Mouse (Mus musculus): ENCODE results near the gene Hoxc8. TPM values are rescaled to one million over a fixed set of nuclear protein-coding genes. Genes with fewer than 3 reads are reported as not detected.

Hoxc8 gene
- polyA plus RNA-seq, 1 experiment from 2014 or later = not detected

DNA sequence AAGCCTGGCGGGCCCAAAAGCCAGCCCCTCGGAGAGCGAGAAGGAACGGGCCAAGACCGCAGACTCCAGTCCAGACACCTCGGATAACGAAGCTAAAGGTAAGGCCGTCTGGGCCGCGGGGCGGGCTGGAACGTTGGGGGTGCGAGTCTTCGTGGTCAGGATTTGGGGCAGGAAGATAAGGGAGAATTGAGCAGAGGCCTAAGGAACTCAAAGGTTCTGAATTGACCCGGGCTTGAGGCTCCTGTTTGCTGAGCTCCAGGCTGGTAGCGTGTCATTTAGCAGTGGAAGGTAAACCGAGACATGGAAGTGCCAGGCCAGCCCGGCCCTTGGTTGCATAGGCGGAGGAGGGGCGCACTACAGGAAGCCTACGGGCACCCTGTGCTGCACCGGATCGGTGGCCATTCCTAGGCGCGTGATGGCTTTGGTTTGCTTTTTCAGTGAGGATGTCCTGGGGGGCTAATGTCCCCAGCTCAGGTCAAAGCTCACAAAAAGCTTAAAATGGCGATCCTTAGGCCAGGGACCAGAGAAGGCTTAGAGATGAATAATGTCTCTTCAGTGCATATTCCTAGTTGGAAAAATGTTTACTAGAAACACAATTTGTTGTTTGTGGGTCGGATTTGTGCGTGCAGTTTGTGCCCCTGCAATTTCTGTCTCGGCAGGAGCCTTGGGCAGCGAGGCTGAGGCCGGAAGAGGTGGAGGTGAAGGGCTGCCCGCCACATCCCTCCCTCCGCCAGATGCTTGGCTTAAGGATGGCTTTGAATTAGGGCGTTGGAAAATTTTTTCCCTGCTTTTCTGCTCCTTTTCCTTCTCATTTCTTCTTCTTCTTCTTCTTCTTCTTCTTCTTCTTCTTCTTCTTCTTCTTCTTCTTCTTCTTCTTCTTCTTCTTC lies 22.7 kb upstream of the Hoxc8 start:
- peak; percentile 49 for DNase-seq (ENCODE audit: low spot score)
- WGBS = 2% methylated on average over 34 of the region's 34 CpGs
- Histone ChIP-seq H3K36me3 (replicated peaks) (no peaks in the 10 kb centered on the region), H3K27me3 (replicated peaks; ENCODE audit: low read depth, poor library complexity, severe bottlenecking) (peaks cover 100% of the 10 kb centered on the region), H3K4me3 (no peak overlapping the region), H3K4me1 (peaks cover 7% of the 10 kb centered on the region; the same call in 1 of the 2 replicates), H3K27ac (replicated peaks) (no peak overlapping the region), H3K9me3 (no peaks in the 10 kb centered on the region)

DNA sequence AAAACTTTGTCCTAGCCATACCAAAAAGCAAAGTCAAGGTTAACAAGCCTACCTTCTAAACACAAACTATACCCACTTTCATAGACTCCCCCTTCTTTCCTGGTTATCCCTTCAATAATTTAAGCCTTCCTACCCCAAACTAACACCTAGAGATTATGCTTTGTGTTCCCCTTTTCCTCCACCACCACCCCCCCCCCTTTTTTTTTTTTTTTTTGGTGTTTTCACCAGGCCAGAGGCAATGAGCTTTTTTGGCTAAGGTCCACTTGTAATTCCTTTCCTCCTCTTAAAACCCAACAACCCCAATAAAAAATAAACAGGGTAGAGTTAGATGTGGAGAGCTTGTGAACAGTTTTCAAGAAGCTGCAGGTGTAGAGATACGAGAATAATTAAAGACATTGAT lies 21.1 kb upstream of the Hoxc8 start:
- Histone ChIP-seq H3K4me3 (no peak overlapping the region), H3K27ac (replicated peaks) (no peak overlapping the region), H3K36me3 (replicated peaks) (no peaks in the 10 kb centered on the region), H3K4me1 (peaks cover 7% of the 10 kb centered on the region; the same call in 1 of the 2 replicates), H3K9me3 (no peaks in the 10 kb centered on the region), H3K27me3 (replicated peaks; ENCODE audit: low read depth, poor library complexity, severe bottlenecking) (peaks cover 100% of the 10 kb centered on the region)
- DNase-seq (ENCODE audit: low spot score) = no peak
- WGBS = 22% methylated on average over 1 of the region's 1 CpGs

DNA sequence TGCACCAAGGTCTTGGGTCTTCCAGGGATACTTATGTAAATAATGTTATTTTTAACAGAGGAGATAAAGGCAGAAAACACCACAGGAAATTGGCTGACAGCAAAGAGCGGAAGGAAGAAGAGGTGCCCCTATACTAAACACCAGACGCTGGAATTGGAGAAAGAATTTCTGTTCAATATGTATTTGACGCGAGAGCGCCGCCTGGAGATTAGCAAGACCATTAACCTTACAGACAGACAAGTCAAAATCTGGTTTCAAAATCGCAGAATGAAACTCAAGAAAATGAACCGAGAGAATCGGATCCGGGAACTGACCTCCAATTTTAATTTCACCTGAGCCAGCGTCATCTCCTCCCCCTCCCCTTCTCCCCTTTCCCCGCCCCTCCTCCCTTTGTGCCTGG lies 19.7 kb upstream of the Hoxc8 start:
- no peak overlapping the region for H3K27ac ChIP-seq (replicated peaks)
- DNase-seq (ENCODE audit: low spot score) = no peak
- 2% methylated on average over 12 of the region's 12 CpGs for WGBS
- H3K36me3 ChIP-seq (replicated peaks) = no peaks in the 10 kb centered on the region
- no peak overlapping the region for H3K4me3 ChIP-seq
- peaks cover 7% of the 10 kb centered on the region; the same call in 1 of the 2 replicates for H3K4me1 ChIP-seq
- H3K27me3 ChIP-seq (replicated peaks; ENCODE audit: low read depth, poor library complexity, severe bottlenecking) = peaks cover 100% of the 10 kb centered on the region
- no peaks in the 10 kb centered on the region for H3K9me3 ChIP-seq

DNA sequence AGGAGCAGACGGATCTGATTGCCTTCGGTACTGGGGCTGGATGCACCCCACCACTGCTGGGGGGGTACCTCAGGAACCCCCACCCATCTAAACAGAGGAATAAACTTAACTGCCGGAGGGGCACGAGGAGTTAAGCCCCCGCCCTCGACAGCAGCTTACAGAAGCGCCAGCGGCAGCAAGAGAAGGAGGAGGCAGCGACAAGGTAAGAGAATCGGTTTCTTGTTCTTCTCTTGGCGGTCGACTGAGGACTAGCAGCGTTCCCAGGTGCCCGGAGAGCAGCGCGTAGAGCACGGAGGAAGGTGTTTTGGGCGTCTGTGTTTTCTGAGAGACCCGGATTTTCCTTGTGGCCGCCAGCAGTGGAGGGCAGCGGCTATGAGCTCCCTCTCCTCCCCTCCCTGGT lies 18.2 kb upstream of the Hoxc8 start:
- H3K4me3 ChIP-seq = no peak overlapping the region
- no peaks in the 10 kb centered on the region for H3K36me3 ChIP-seq (replicated peaks)
- no peaks in the 10 kb centered on the region for H3K4me1 ChIP-seq
- no peak overlapping the region for H3K27ac ChIP-seq (replicated peaks)
- no peaks in the 10 kb centered on the region for H3K9me3 ChIP-seq
- peaks cover 100% of the 10 kb centered on the region for H3K27me3 ChIP-seq (replicated peaks; ENCODE audit: low read depth, poor library complexity, severe bottlenecking)
- WGBS = 2% methylated on average over 21 of the region's 21 CpGs
- no peak for DNase-seq (ENCODE audit: low spot score)

DNA sequence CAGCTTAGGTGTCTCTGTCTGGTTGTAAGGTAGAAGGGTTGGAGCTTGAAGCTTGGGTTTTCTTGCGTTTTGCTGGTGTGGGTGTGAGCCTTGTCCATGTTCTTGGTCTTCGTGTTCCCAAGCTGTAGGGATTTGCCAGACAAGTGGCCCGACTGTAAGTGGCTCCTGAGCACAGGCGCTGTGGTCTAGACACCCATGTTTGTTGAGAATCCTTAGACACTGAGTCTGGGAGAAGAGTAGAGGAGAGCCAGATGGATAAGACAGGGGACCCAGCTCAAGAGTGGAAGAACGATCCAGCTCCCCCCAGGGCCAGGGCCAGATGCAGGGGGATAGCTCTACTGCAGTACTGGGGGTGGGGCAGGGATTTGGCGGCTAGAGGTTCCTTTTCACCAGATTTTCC lies 17.7 kb upstream of the Hoxc8 start:
- no peak overlapping the region for H3K27ac ChIP-seq (replicated peaks)
- no peak overlapping the region for H3K4me3 ChIP-seq
- no peaks in the 10 kb centered on the region for H3K4me1 ChIP-seq
- no peaks in the 10 kb centered on the region for H3K36me3 ChIP-seq (replicated peaks)
- peaks cover 100% of the 10 kb centered on the region for H3K27me3 ChIP-seq (replicated peaks; ENCODE audit: low read depth, poor library complexity, severe bottlenecking)
- no peaks in the 10 kb centered on the region for H3K9me3 ChIP-seq
- WGBS = 4% methylated on average over 6 of the region's 6 CpGs
- DNase-seq (ENCODE audit: low spot score) = no peak

DNA sequence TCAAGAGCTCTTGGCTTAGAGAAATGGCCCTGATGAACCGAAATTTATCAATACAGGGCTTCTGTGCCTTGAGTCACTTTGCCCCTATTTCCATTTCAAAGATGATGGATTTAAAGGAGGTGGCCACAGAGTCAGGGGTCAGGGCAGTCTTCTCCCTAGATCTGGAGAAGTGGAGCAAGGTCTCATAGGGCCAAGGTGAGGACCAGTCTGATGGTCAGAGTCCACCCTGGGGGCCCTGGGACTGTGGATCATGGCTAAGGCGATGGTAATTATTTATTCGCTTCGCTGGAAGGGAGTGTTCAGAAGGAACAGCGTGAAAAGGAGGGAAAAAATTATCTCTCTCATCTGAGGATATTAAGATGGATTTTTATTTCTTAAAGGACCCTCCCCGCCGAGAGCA lies 15.4 kb upstream of the Hoxc8 start:
- H3K27ac ChIP-seq (replicated peaks) = no peak overlapping the region
- no peaks in the 10 kb centered on the region for H3K9me3 ChIP-seq
- H3K4me1 ChIP-seq = no peaks in the 10 kb centered on the region
- DNase-seq (ENCODE audit: low spot score) = no peak
- peaks cover 100% of the 10 kb centered on the region for H3K27me3 ChIP-seq (replicated peaks; ENCODE audit: low read depth, poor library complexity, severe bottlenecking)
- no peak overlapping the region for H3K4me3 ChIP-seq
- WGBS = 5% methylated on average over 7 of the region's 7 CpGs
- no peaks in the 10 kb centered on the region for H3K36me3 ChIP-seq (replicated peaks)

DNA sequence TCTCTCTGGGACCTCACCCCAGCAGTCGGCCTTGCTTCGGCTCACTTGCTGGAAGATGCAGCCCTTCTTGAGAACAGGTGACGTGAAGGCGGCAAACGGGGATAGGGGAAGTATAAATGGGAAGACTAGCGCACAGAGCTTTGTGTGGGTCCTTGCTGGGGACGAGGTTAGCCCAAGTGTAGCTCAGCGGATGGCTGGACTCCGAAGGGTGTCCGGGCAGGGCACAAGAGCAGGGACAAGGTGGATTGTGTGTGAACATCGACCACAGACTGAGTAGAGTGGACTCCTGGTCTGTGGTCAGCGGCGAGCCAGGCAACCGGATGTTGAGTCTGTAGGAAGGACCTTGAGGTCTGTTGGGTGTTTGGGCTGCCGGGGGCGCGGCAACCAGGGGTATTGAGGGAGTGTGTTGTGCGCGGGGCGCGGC lies 14.7 kb upstream of the Hoxc8 start:
- Histone ChIP-seq H3K4me1 (no peaks in the 10 kb centered on the region), H3K9me3 (no peaks in the 10 kb centered on the region), H3K36me3 (replicated peaks) (no peaks in the 10 kb centered on the region), H3K4me3 (no peak overlapping the region), H3K27ac (replicated peaks) (no peak overlapping the region), H3K27me3 (replicated peaks; ENCODE audit: low read depth, poor library complexity, severe bottlenecking) (peaks cover 100% of the 10 kb centered on the region)
- DNase-seq (ENCODE audit: low spot score) = peak; percentile 57
- 1% methylated on average over 21 of the region's 21 CpGs for WGBS

DNA sequence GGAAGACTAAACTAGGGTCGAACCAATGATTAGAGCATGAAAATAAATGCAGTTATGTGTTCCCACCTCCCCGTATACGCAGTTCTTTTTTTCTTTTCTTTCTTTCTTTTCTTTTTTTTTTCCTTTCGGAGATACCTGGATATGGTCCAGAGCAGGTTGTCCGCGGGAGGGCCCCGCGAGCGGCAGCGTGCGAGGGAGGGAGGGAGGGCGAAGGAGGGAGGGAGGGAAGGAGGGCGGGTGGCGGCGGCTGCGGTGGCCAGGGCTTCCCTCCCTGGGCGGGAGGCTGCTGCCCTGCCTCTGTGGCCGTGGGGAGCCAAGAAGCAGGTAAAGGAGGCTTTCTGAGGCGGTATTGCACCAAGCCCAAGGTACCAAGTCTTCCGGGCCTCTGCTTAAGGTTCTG lies 14.2 kb upstream of the Hoxc8 start, which contains the start of gene Hoxc9:
TSS of gene Hoxc9 (plus strand) at position 269 of the 400 bp plus-strand sequence.
- H3K27me3 ChIP-seq (replicated peaks; ENCODE audit: low read depth, poor library complexity, severe bottlenecking) = peaks cover 100% of the 10 kb centered on the region
- H3K36me3 ChIP-seq (replicated peaks) = no peaks in the 10 kb centered on the region
- no peaks in the 10 kb centered on the region for H3K4me1 ChIP-seq
- no peak within 1 kb of the TSS for H3K4me3 ChIP-seq
- no peak within 1 kb of the TSS for H3K27ac ChIP-seq (replicated peaks)
- H3K9me3 ChIP-seq = no peaks in the 10 kb centered on the region
- no peak for DNase-seq (ENCODE audit: low spot score)
- WGBS = under 1% methylated on average over 20 of the region's 20 CpGs

DNA sequence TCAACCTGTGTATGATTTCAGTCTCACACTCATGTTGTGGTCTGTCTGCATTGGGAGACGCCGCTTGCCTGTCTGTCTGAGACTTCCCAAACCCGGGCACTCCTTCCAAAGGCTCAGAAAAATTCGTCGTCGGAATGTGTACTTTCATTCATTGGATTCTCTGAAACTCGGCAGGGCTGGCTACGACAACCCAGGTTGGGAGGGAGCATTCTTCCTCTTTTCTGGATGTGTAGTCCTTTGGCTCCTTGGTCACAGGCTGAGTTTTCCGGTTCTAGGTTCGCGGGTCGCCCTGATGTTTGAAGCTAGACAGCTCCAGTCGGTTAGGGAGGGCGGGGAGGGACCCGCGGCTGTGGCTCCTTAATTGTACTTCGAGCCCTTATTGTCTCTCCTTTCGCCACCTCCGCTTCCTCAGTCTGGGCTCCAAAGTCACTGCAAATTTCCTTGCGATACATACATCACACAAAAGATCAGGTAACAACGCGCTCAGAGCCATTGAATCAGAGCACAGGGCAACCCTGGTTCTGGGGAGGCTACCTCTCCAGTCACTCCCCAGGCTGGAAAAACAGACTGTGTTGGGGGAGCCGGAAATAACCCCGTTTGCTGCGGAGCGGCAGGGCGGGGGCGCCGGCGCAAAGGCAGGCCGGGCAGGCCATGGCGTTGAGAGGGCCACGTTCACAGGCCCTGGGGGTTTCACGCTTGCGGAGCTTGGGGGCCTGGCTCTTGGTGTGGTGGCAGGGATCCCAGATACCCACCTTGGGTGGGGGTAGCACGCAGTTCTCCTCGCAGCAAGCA lies 13.6 kb upstream of the Hoxc8 start:
- Histone ChIP-seq H3K27ac (replicated peaks) (no peak overlapping the region), H3K4me3 (no peak overlapping the region), H3K27me3 (replicated peaks; ENCODE audit: low read depth, poor library complexity, severe bottlenecking) (peaks cover 100% of the 10 kb centered on the region), H3K9me3 (no peaks in the 10 kb centered on the region), H3K4me1 (peaks cover 6% of the 10 kb centered on the region), H3K36me3 (replicated peaks) (no peaks in the 10 kb centered on the region)
- no peak for DNase-seq (ENCODE audit: low spot score)
- WGBS = under 1% methylated on average over 37 of the region's 37 CpGs

DNA sequence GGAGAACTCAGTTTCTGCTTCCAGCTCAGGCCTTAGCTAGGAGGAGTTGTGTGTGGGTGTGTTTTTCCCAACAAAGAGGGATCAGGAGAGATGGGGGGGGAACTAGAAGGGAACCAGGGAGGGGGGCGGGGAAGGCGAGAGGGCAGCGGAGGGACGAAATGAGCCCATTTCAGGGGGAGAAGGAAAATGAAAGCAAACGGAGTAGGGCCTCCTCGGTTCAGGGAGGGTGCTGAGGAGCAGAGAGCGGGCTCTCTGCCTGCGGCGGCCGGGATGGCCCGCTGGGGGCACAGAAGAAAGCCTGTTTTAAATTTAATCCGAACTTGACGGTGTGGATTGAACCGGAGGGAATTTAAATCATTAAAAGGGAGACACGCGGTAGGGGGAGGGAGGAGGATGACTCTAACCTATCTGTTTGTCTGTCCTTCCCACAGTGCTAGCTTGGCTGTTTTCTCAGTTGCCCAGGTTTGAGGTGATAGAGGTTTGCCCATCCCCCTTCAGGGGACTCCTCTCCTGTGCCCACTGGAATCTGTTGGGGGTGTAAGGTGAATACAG lies 12.9 kb upstream of the Hoxc8 start:
- peaks cover 100% of the 10 kb centered on the region for H3K27me3 ChIP-seq (replicated peaks; ENCODE audit: low read depth, poor library complexity, severe bottlenecking)
- no peak overlapping the region for H3K4me3 ChIP-seq
- 1% methylated on average over 16 of the region's 16 CpGs for WGBS
- no peak for DNase-seq (ENCODE audit: low spot score)
- no peaks in the 10 kb centered on the region for H3K36me3 ChIP-seq (replicated peaks)
- H3K27ac ChIP-seq (replicated peaks) = no peak overlapping the region
- no peaks in the 10 kb centered on the region for H3K9me3 ChIP-seq
- peaks cover 10% of the 10 kb centered on the region for H3K4me1 ChIP-seq

DNA sequence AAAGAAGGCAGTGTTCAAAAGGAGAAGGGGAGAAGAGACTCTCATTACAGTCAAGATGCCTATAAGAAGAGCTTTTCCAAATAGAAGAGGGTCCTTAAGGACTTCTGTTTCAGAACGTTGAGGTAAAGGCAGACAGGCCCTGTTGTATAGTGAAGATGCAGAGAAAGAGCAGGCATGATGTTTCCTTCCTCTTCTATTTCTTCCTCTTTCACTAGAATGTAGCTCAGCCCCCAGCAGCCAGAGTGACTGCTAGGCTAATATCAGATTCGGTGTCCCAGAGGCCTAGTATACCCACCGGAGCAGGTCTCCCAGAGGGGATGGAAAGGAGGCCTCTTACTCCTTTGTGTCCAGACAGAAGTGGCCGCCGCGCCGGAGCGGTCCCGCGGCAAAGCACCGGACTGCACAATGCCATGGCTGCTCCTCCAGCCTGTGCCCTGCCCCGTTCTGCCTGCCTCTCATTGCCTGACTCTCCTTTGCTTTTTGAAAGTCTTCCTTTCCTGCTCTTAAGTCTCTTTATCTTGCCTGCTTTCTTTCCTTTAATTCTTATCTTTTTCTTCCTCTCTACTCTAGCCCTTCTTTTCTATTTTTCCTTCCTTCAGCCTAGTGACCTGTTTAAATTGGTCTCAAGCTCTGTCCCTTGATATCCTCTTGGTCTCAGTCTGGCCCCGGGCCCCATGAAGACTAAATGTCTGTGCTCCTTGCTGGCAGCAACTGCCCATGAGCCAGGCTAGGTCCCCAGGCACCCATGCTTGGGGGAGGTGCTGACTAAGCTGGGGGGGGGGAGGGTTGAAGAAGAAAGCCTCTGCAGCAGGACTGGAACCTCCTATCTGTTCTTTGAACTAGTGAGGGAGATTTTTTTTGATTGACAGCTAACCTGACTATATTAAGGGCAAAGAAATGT lies 11.5 kb upstream of the Hoxc8 start:
- under 1% methylated on average over 13 of the region's 13 CpGs for WGBS
- no peaks in the 10 kb centered on the region for H3K9me3 ChIP-seq
- H3K27ac ChIP-seq (replicated peaks) = no peak overlapping the region
- no peaks in the 10 kb centered on the region for H3K36me3 ChIP-seq (replicated peaks)
- H3K4me1 ChIP-seq = peaks cover 10% of the 10 kb centered on the region
- H3K4me3 ChIP-seq = no peak overlapping the region
- peaks cover 100% of the 10 kb centered on the region for H3K27me3 ChIP-seq (replicated peaks; ENCODE audit: low read depth, poor library complexity, severe bottlenecking)
- no peak for DNase-seq (ENCODE audit: low spot score)

DNA sequence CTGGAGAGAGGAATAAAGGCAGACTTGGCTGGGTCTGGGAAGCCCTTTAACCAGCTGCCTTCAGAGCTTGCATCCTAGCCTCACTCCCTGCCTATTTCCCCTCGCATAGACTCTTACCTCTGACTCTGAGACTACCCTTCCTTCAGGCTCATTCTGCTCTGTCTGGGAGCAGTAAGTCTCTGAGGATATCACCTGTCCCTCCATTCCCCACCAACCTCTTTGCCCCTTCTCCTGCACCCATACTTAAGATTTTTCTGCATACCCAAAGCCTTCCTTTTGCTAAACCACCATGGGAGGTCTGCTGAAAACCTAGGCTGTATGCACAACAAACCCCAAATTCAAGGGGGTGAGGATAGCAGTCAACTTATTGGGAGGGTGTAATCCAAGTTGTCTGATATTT lies 10.5 kb upstream of the Hoxc8 start:
- WGBS = 3% methylated on average over 1 of the region's 1 CpGs
- Histone ChIP-seq H3K27me3 (replicated peaks; ENCODE audit: low read depth, poor library complexity, severe bottlenecking) (peaks cover 100% of the 10 kb centered on the region), H3K4me3 (no peak overlapping the region), H3K4me1 (peaks cover 10% of the 10 kb centered on the region), H3K9me3 (no peaks in the 10 kb centered on the region), H3K27ac (replicated peaks) (no peak overlapping the region), H3K36me3 (replicated peaks) (no peaks in the 10 kb centered on the region)
- DNase-seq (ENCODE audit: low spot score) = no peak
